Mouse (Mus musculus): ENCODE data around the gene Uevld.

- TF ChIP-seq CTCF (IDR thresholded peaks at IDR 0.05; ENCODE audit: insufficient read depth, low read depth, low read length) = no peak
- TF ChIP-seq POLR2A (IDR thresholded peaks at IDR 0.05; ENCODE audit: insufficient read depth, low read depth, low read length) = no peak
These were observed 39.5 kb downstream of the Uevld start for GRCm38 (mm10) chr7:46918678-46919371.

Data from olfactory bulb, adult 2 months (tissue).